In genomic region chr8:121433466-121433865, GRCm38 (mm10) we compare ENCODE assay signal across 10 mouse cellular contexts.
DNase-seq lines count a peak whose midpoint lies in the region; ATAC-seq lines count a peak whose summit lies in the region.
"Had no signal": no experiment of that assay in that cellular context is flagged by ENCODE, and none has a peak within 500 bp of the region (broad histone marks: within the 10 kb centered on the region; RNA-seq: fewer than 3 reads in every experiment).

No protein-coding gene starts in this region.

- peaks cover 6% of the 10 kb centered on the region for H3K4me1 ChIP-seq in hindbrain, embryonic 16.5 days (ENCODE audit: control insufficient read depth, insufficient read depth, low read depth, low read length)
- H3K4me1 ChIP-seq: liver, embryonic 13.5 days had no signal

- H3K4me3 ChIP-seq in hindbrain, embryonic 16.5 days (ENCODE audit: low read length) = no peak overlapping the region
- H3K4me3 ChIP-seq: liver, embryonic 13.5 days had no signal

- 7% methylated on average over 17 of the region's 17 CpGs for WGBS in hindbrain, embryonic 16.5 days

- DNase-seq in heart, postnatal 10 days = peak; percentile 41 to 49
- no peak for DNase-seq in heart, adult 9 months (ENCODE audit: low spot score in 2 of 2)
- DNase-seq in testis, postnatal 10 days (ENCODE audit: low spot score) = peak; percentile 61
- DNase-seq in testis, postnatal 14 days (ENCODE audit: low spot score) = no peak
- no peak for DNase-seq in urinary bladder, adult 18-20 months (ENCODE audit: low spot score in 2 of 2)
- no peak for DNase-seq in layer of hippocampus, adult 9-10 months (ENCODE audit: low spot score)
- DNase-seq in kidney, postnatal 25 days = no peak
- DNase-seq: liver, embryonic 13.5 days; thymus, adult 18-20 months had no signal

- intact Hi-C loops in heart, postnatal 10 days (cut with DNase I) = loop anchor here (5.0 kb wide), 1 partner anchor 79 kb away; no protein-coding TSS in a partner anchor

- no peak overlapping the region for H3K27ac ChIP-seq in hindbrain, embryonic 16.5 days (ENCODE audit: low read depth, low read length)
- H3K27ac ChIP-seq: liver, embryonic 13.5 days had no signal

- peaks cover 7% of the 10 kb centered on the region for H3K27me3 ChIP-seq in hindbrain, embryonic 16.5 days (replicated peaks; ENCODE audit: control insufficient read depth, insufficient read depth, low read length)

- no peaks in the 10 kb centered on the region for H3K36me3 ChIP-seq in hindbrain, embryonic 16.5 days (ENCODE audit: control insufficient read depth, insufficient read depth, low read length)
- H3K36me3 ChIP-seq: liver, embryonic 13.5 days had no signal

- peak overlapping the region; percentile 22; the same call in 1 of the 2 replicates for H3K9ac ChIP-seq in hindbrain, embryonic 16.5 days (ENCODE audit: low read depth, low read length)
- H3K9ac ChIP-seq: liver, embryonic 13.5 days had no signal

- H3K4me2 ChIP-seq in hindbrain, embryonic 16.5 days (ENCODE audit: low read length) = no peak overlapping the region
- H3K4me2 ChIP-seq: liver, embryonic 13.5 days had no signal

- no peak for ATAC-seq in hindbrain, embryonic 16.5 days

- no peaks in the 10 kb centered on the region for H3K9me3 ChIP-seq in hindbrain, embryonic 16.5 days (ENCODE audit: control insufficient read depth, low read length)
- H3K9me3 ChIP-seq: liver, embryonic 13.5 days had no signal

Comparison
In these comparisons a context has a peak if more than half of its experiments do, and no peak if none do; other contexts are left out.
1. DNase-seq: peak in heart, postnatal 10 days (2 of 2) and testis, postnatal 10 days (single experiment); none in heart, adult 9 months (0 of 2), testis, postnatal 14 days (single experiment), urinary bladder, adult 18-20 months (0 of 2), layer of hippocampus, adult 9-10 months (single experiment) and kidney, postnatal 25 days (0 of 2).